Mouse (Mus musculus) heart, embryonic 15.5 days (tissue): Measurements from ENCODE around the gene Eps8. TPM values are rescaled to one million over a fixed set of nuclear protein-coding genes. Genes with fewer than 3 reads are reported as not detected.
A peak's percentile ranks its signal among the peaks of the same experiment; 100 is the strongest.
"Not testable (repeated sequence)": the region's sequence is repeated elsewhere in the genome, so short reads cannot be mapped to it uniquely, and the experiment has no call there.

Experiments
- ATAC-seq: fragments of 200-750 bp; cut with Nextera tagmentation; replicated peaks from 2 replicates; pipeline ENCODE4 v1.8.0; 2017; ENCODE audit warnings: low read depth, moderate TSS enrichment; ENCODE audit not compliant: insufficient number of reproducible peaks, insufficient read depth, low FRiP score
- H3K27ac ChIP-seq: fragments of 300-500 bp; sonication (generic); 2 replicates; pipeline ENCODE4 v1.5.1; 2015; ENCODE audit warnings: mild to moderate bottlenecking, inconsistent platforms
- H3K27me3 ChIP-seq: fragments of 300-500 bp; sonication (generic); 2 replicates; pipeline ENCODE4 v1.6.1; 2015; ENCODE audit warnings: inconsistent platforms
- H3K36me3 ChIP-seq: fragments of 300-500 bp; sonication (generic); 2 replicates; pipeline ENCODE4 v1.6.1; 2015; ENCODE audit warnings: mild to moderate bottlenecking, inconsistent platforms
- H3K4me1 ChIP-seq: fragments of 300-500 bp; sonication (generic); replicated peaks from 2 replicates; pipeline ENCODE4 v1.6.1; 2015; ENCODE audit warnings: inconsistent platforms
- H3K4me2 ChIP-seq: fragments of 300-500 bp; sonication (generic); 2 replicates; pipeline ENCODE4 v1.6.1; 2015; ENCODE audit warnings: inconsistent platforms, mild to moderate bottlenecking, moderate library complexity
- H3K4me3 ChIP-seq: fragments of 300-500 bp; sonication (generic); 2 replicates; pipeline ENCODE4 v1.5.1; 2015; ENCODE audit warnings: mild to moderate bottlenecking, inconsistent platforms
- H3K9ac ChIP-seq: fragments of 300-500 bp; sonication (generic); 2 replicates; pipeline ENCODE4 v1.6.1; 2015; ENCODE audit warnings: mild to moderate bottlenecking, inconsistent platforms
- H3K9me3 ChIP-seq: fragments of 300-500 bp; sonication (generic); replicated peaks from 2 replicates; pipeline ENCODE4 v1.6.1; 2016; ENCODE audit warnings: inconsistent platforms
- WGBS: fragments of 180-500 bp; shearing (Covaris S2); methylation state at CpG from one replicate; pipeline ENCODE4 v1.1.7; 2015; ENCODE audit warnings: mixed read lengths; 5-methylcytosine and 5-hydroxymethylcytosine counted together
- polyA plus RNA-seq: library from polyadenylated mRNA; unstranded; fragments of >200 nt; fragmentation: Nextera tagmentation; extraction: Ambion mirVana; gene quantifications from 2 replicates; pipeline ENCODE4 v1.2.1, GENCODE M21; 2015

The Eps8 gene
- polyA plus RNA-seq, 1 experiment from 2014 or later, result 25.0 TPM

GRCm38 (mm10) chr6:137494801-137495200 lies 159.9 kb downstream of the Eps8 start:
- H3K27me3 ChIP-seq, result no peaks in the 10 kb centered on the region
- 82% methylated on average over 1 of the region's 1 CpGs for WGBS

GRCm38 (mm10) chr6:137494136-137494475 lies 160.6 kb downstream of the Eps8 start:
- Histone ChIP-seq H3K4me3 (no peak overlapping the region), H3K9ac (no peak overlapping the region), H3K4me2 (no peak overlapping the region), H3K4me1 (no peaks in the 10 kb centered on the region), H3K27me3 (no peaks in the 10 kb centered on the region), H3K9me3 (no peaks in the 10 kb centered on the region), H3K27ac (no peak overlapping the region), H3K36me3 (no peaks in the 10 kb centered on the region; the same call in 1 of the 2 replicates)
- ATAC-seq, result no peak

More at GRCm38 (mm10) chr6:137494801-137495200, 159.9 kb downstream of the Eps8 start:
- no peak for ATAC-seq
- no peak overlapping the region for H3K9ac ChIP-seq
- H3K4me2 ChIP-seq, result no peak overlapping the region
- H3K27ac ChIP-seq, result no peak overlapping the region
- H3K36me3 ChIP-seq, result no peaks in the 10 kb centered on the region; the same call in 1 of the 2 replicates
- no peaks in the 10 kb centered on the region for H3K4me1 ChIP-seq
- H3K4me3 ChIP-seq, result no peak overlapping the region
- no peaks in the 10 kb centered on the region for H3K9me3 ChIP-seq

- H3K36me3 ChIP-seq, result no peaks in the 10 kb centered on the region; the same call in 1 of the 2 replicates
- H3K4me1 ChIP-seq, result no peaks in the 10 kb centered on the region
- WGBS, result 87% methylated on average over 17 of the region's 17 CpGs
- H3K4me3 ChIP-seq, result no peak overlapping the region
- no peaks in the 10 kb centered on the region for H3K27me3 ChIP-seq
- H3K27ac ChIP-seq, result no peak overlapping the region
- H3K9me3 ChIP-seq, result no peaks in the 10 kb centered on the region
- ATAC-seq, result no peak
- H3K9ac ChIP-seq, result no peak overlapping the region
- H3K4me2 ChIP-seq, result no peak overlapping the region
Measured at GRCm38 (mm10) chr6:137493211-137494135, 161.2 kb downstream of the Eps8 start.

- Histone ChIP-seq H3K9me3 (no peaks in the 10 kb centered on the region), H3K9ac (no peak overlapping the region), H3K27ac (no peak overlapping the region), H3K27me3 (no peaks in the 10 kb centered on the region), H3K36me3 (no peaks in the 10 kb centered on the region; the same call in 1 of the 2 replicates), H3K4me2 (no peak overlapping the region), H3K4me3 (no peak overlapping the region), H3K4me1 (no peaks in the 10 kb centered on the region)
- WGBS, result 94% methylated on average over 4 of the region's 4 CpGs
- ATAC-seq, result no peak
Measured at GRCm38 (mm10) chr6:137492582-137492981, 162.1 kb downstream of the Eps8 start.

GRCm38 (mm10) chr6:137491659-137492058 lies 163.0 kb downstream of the Eps8 start:
- no peaks in the 10 kb centered on the region for H3K27me3 ChIP-seq
- no peak overlapping the region for H3K4me3 ChIP-seq
- no peak overlapping the region for H3K27ac ChIP-seq
- no peak overlapping the region for H3K4me2 ChIP-seq
- no peaks in the 10 kb centered on the region for H3K9me3 ChIP-seq
- 0 out of 2 replicates have a peak, but pooled peaks cover 3% of the 10 kb centered on the region for H3K4me1 ChIP-seq
- no peak for ATAC-seq
- no peaks in the 10 kb centered on the region; the same call in 1 of the 2 replicates for H3K36me3 ChIP-seq
- WGBS, result 34% methylated on average over 2 of the region's 2 CpGs
- no peak overlapping the region for H3K9ac ChIP-seq

GRCm38 (mm10) chr6:137490115-137490514 lies 164.6 kb downstream of the Eps8 start:
- no peak for ATAC-seq
- 89% methylated on average over 14 of the region's 14 CpGs for WGBS
- no peaks in the 10 kb centered on the region; the same call in 1 of the 2 replicates for H3K36me3 ChIP-seq

GRCm38 (mm10) chr6:137487443-137487842 lies 167.2 kb downstream of the Eps8 start:
- WGBS, result 37% methylated on average over 6 of the region's 6 CpGs
- Histone ChIP-seq H3K9ac (no peak overlapping the region), H3K4me1 (peaks cover 3% of the 10 kb centered on the region; the same call in 1 of the 2 replicates), H3K36me3 (no peaks in the 10 kb centered on the region; the same call in 1 of the 2 replicates), H3K4me3 (no peak overlapping the region), H3K4me2 (no peak overlapping the region), H3K27me3 (no peaks in the 10 kb centered on the region), H3K27ac (no peak overlapping the region), H3K9me3 (no peaks in the 10 kb centered on the region)
- 0 out of 2 replicates have a peak, but pooled peaks have one; percentile 59 for ATAC-seq

More at GRCm38 (mm10) chr6:137490115-137490514, 164.6 kb downstream of the Eps8 start:
- no peak overlapping the region for H3K4me2 ChIP-seq
- no peak overlapping the region for H3K4me3 ChIP-seq
- 0 out of 2 replicates have a peak, but pooled peaks cover 3% of the 10 kb centered on the region for H3K4me1 ChIP-seq
- H3K9ac ChIP-seq, result no peak overlapping the region
- H3K27me3 ChIP-seq, result no peaks in the 10 kb centered on the region
- H3K9me3 ChIP-seq, result no peaks in the 10 kb centered on the region
- H3K27ac ChIP-seq, result no peak overlapping the region

- Histone ChIP-seq H3K4me2 (no peak overlapping the region), H3K27ac (no peak overlapping the region), H3K9ac (no peak overlapping the region), H3K4me1 (peaks cover 3% of the 10 kb centered on the region; the same call in 1 of the 2 replicates), H3K9me3 (no peaks in the 10 kb centered on the region), H3K4me3 (no peak overlapping the region), H3K27me3 (no peaks in the 10 kb centered on the region), H3K36me3 (peaks cover 24% of the 10 kb centered on the region)
- no peak for ATAC-seq
- WGBS, result 80% methylated on average over 7 of the region's 7 CpGs
Measured at GRCm38 (mm10) chr6:137482891-137483290, 171.8 kb downstream of the Eps8 start.

- H3K27ac ChIP-seq, H3K9ac ChIP-seq, H3K27me3 ChIP-seq, H3K4me2 ChIP-seq, H3K4me3 ChIP-seq, H3K9me3 ChIP-seq, ATAC-seq: not testable (repeated sequence)
- peaks cover 12% of the 10 kb centered on the region for H3K4me1 ChIP-seq
- 85% methylated on average over 5 of the region's 5 CpGs for WGBS
- peaks cover 33% of the 10 kb centered on the region for H3K36me3 ChIP-seq
Measured at GRCm38 (mm10) chr6:137475695-137476094, 179.0 kb downstream of the Eps8 start.

- peaks cover 19% of the 10 kb centered on the region for H3K4me1 ChIP-seq
- H3K27ac ChIP-seq, result no peak overlapping the region
- H3K36me3 ChIP-seq, result peaks cover 20% of the 10 kb centered on the region
- no peaks in the 10 kb centered on the region for H3K27me3 ChIP-seq
- H3K9me3 ChIP-seq, result peaks cover 7% of the 10 kb centered on the region; the same call in 1 of the 2 replicates
- 80% methylated on average over 1 of the region's 1 CpGs for WGBS
- H3K4me2 ChIP-seq, result no peak overlapping the region
- no peak overlapping the region for H3K4me3 ChIP-seq
- no peak for ATAC-seq
- no peak overlapping the region for H3K9ac ChIP-seq
Measured at GRCm38 (mm10) chr6:137473433-137473832, 181.2 kb downstream of the Eps8 start.

GRCm38 (mm10) chr6:137472129-137472528 lies 182.5 kb downstream of the Eps8 start:
- no peak overlapping the region for H3K9ac ChIP-seq
- 86% methylated on average over 9 of the region's 9 CpGs for WGBS

More at GRCm38 (mm10) chr6:137472129-137472528, 182.5 kb downstream of the Eps8 start:
- H3K36me3 ChIP-seq, result peaks cover 13% of the 10 kb centered on the region
- H3K9me3 ChIP-seq, result peaks cover 7% of the 10 kb centered on the region; the same call in 1 of the 2 replicates
- no peak for ATAC-seq
- H3K4me1 ChIP-seq, result peaks cover 25% of the 10 kb centered on the region
- H3K27ac ChIP-seq, result peak overlapping the region; percentile 91
- H3K4me2 ChIP-seq, result no peak overlapping the region
- no peaks in the 10 kb centered on the region for H3K27me3 ChIP-seq
- H3K4me3 ChIP-seq, result no peak overlapping the region
